Mouse (Mus musculus) adrenal gland, postnatal 25 days (tissue): ENCODE measurements at regions not wholly inside any gene's neighbourhood (a gene's known extent, or its start where the extent isn't known, plus 50 kb on each side); places are given as distances from the start of the nearest gene placed in this dataset.

Experiments
- DNase-seq: peaks from one replicate; pipeline ENCODE4 v3.0.0; 2021; ENCODE audit warnings: mixed read lengths

GRCm38 (mm10) chr4:124063269-124064100 lies 145.7 kb upstream of the 4930535I16Rik start:
- no peak for DNase-seq

- DNase-seq = no peak
These were observed 139.8 kb upstream of the 4930535I16Rik start for GRCm38 (mm10) chr4:124057607-124058006.

DNA sequence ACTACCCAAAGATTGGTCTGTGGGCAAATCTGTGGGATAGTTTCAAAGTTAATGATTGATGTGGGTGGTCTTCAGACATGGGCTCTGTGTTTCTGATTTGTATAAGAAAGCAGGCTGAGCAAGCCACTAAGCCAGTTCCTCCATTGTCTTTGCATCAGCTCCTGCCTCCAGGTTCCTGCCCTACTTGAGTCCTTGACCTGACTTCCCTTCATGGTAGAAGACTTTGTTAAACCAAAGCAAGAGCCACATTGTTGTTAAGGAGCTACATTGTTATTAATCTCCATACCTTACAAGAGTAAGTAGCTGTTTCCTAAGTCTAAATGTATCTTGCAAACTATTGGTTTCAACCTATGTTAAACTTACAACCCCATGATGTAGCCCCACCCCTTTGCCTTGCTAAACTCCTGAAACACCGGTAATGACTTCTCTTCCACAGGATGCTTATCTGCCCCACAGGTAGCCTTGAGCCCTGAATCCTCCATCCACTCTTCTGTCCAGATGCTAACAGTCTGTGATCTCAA lies 136.5 kb upstream of the 4930535I16Rik start:
- no peak for DNase-seq

DNA sequence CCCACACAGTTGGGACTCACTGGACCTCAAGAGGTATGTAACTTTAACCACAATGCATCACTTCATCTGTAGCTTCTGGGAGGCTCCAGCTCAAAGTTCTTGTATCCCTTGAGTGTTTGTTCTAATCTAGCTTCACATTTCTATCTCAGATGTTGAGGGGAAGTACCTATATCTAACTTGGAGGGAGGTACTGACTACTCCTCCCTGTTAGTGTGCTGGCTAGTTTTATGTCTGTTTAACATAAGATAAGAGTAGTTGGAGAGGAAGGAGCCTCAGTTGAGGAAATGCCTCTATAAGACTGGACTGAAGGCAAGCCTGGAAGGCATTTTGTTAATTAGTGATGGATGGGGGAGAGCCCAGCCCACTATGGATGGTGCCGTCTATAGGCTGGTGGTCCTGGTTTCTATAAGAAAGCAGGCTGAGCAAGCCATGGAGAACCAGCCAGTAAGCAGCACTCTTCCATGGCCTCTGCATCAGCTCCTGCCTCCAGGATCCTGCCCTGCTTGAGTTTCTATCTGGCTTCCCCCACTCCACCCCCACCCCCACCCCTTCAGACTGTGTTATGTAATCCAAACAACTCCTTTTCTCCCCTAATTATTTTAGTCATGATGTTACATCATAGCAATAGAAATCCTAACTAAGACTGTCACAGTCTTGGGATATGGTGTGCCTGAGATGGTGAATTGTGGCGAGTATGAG lies 135.7 kb upstream of the 4930535I16Rik start:
- DNase-seq = no peak

DNA sequence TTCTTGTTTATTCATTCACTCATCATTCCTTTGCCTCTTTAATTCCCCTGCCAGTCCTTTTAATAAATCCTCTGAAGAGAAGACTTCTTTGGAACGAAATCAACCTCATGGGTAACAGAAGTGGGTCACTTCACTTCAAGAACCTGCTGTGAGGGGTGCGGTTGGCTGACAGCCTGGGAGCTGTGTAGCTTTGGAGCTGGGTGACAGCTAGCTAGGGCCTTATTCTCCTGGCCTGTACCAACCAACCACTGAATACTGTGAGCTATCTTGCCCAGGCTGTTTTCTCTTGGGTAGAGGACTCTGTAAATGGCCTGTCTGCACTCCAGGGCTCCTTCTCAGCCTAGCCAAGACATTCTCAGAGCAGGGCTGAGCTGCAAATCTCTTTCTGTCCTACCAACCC lies 134.6 kb upstream of the 4930535I16Rik start:
- no peak for DNase-seq

DNA sequence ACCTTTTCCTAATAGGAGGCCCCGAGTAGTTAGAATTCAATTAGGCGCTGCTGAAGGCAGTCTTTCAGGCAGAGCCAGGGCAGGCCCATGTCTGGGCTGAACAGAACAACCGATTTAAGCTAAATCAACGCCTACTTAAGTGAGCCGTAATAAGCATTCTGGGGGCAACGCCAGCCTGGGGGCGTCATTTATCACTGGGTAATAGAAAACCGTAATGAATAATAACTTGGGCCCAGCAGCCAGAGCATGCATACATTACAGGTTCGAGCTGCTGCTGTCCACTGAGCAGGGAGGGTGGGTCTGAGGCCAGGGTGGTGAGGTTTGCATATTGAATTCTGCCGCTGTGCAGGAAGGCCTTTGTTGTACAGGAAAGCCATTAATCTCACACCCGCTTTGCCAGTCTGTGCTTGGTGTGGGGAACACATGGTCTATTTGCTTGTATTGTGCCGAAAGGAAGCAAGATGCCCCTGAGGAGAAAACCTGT lies 130.6 kb upstream of the 4930535I16Rik start:
- no peak for DNase-seq

GRCm38 (mm10) chr4:124047898-124048297 lies 130.1 kb upstream of the 4930535I16Rik start:
- no peak for DNase-seq

GRCm38 (mm10) chr4:124036483-124036882 lies 118.7 kb upstream of the 4930535I16Rik start:
- DNase-seq = no peak

GRCm38 (mm10) chr4:124035657-124036061 lies 117.8 kb upstream of the 4930535I16Rik start:
- DNase-seq = no peak

DNA sequence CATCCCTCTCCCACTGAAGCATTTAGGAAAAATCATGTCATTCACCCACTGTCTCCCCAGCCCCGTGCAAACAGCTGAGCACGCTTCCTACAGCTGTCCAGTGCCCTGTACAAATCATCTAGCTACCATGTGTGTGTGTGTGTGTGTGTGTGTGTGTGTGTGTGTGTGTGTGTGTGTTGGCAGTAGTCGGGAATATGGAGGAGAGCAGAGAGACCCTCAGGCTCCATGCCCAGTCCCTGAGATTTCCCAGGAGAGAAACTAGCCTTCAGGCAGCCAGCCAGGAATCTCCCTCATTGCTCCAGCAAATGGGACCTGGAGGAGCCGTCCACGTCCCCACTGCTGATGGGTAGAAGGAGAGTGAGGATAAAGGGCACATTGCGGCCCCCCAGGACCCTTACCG lies 117.4 kb upstream of the 4930535I16Rik start:
- DNase-seq = peak; percentile 9

GRCm38 (mm10) chr4:124028061-124028460 lies 110.2 kb upstream of the 4930535I16Rik start:
- DNase-seq = no peak

DNA sequence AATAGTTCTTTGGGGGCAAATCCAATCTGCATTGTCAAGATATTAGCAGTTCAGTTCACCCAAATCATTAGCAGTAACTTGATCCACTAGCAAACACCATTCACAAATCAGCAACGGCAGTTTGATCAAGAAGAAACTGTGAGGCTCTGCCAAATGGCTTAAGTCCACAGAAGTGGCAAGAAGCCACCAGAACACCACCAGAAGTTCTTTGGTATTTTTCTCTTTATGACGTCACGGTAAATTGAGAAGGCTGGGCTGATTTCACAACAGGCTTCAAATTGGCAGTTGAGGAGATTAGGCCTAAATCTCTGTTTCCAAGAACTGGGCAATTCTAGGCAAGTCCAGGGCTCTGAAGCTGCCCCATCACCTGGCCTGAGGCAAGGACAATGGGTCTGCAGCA lies 98.6 kb upstream of the 4930535I16Rik start:
- no peak for DNase-seq

GRCm38 (mm10) chr4:124015323-124015722 lies 97.5 kb upstream of the 4930535I16Rik start:
- no peak for DNase-seq

DNA sequence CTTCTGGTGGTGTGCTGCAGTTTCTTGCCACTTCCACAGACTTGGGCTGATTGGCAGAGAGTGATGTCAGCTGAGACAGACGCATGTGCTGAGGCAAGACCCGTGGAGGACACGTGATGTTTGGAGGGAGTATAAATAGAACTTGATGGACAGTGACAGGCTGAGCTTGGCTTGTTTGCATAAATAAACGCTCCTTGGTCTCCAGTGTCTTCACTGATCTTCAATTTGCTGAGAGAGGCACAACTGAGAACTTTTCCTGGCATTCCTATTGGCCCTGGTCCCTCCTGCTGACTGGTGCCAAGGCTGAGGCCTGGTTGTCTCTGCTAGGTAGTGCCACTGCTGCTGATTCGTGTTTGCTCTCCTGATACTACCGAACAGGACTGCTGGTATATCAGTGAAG lies 94.6 kb upstream of the 4930535I16Rik start:
- DNase-seq = no peak

DNA sequence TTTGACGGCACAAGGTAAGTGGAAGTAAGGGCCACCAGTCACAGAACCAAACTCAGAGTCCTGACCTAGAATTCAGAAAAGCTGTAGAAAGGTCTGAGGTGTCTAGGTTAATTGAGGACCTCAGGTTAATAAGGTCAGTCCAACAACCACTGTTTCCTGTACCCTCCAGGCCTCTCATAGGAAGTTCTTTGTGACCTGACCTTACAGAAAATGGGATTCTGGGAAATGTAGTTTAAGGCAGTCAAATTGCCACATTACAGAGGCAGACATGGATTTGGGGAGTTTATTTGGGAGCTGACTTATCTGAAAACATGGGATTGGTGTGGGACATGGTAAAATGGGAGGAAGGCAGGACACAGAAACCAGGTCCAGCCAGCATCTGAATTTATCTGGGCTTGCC lies 90.9 kb upstream of the 4930535I16Rik start:
- DNase-seq = no peak

- DNase-seq = no peak
These were observed 87.9 kb upstream of the 4930535I16Rik start for GRCm38 (mm10) chr4:124005626-124006315.

DNA sequence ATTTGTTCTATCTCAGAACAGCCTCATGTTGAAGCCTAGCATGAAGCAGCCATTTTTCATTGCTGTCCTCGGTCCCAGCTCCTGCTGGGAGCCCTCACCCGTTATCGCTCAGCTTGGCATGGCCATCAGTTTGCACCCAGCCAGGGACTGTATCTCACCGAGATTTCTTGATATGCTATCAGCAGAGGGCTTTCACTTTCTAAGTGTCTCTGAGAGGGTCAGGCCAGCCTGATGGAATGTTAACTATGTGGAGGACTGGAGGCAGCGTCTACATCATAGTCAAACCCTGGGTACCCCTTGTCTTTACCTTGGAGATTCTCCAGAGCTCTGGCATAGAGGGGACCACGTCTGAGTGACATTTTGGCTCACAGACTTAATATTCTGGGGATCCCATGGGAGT lies 84.9 kb upstream of the 4930535I16Rik start:
- no peak for DNase-seq

GRCm38 (mm10) chr4:124002105-124002504 lies 84.3 kb upstream of the 4930535I16Rik start:
- no peak for DNase-seq

GRCm38 (mm10) chr4:123995815-123996214 lies 78.0 kb upstream of the 4930535I16Rik start:
- no peak for DNase-seq

GRCm38 (mm10) chr4:123991223-123991622 lies 73.4 kb upstream of the 4930535I16Rik start:
- no peak for DNase-seq

DNA sequence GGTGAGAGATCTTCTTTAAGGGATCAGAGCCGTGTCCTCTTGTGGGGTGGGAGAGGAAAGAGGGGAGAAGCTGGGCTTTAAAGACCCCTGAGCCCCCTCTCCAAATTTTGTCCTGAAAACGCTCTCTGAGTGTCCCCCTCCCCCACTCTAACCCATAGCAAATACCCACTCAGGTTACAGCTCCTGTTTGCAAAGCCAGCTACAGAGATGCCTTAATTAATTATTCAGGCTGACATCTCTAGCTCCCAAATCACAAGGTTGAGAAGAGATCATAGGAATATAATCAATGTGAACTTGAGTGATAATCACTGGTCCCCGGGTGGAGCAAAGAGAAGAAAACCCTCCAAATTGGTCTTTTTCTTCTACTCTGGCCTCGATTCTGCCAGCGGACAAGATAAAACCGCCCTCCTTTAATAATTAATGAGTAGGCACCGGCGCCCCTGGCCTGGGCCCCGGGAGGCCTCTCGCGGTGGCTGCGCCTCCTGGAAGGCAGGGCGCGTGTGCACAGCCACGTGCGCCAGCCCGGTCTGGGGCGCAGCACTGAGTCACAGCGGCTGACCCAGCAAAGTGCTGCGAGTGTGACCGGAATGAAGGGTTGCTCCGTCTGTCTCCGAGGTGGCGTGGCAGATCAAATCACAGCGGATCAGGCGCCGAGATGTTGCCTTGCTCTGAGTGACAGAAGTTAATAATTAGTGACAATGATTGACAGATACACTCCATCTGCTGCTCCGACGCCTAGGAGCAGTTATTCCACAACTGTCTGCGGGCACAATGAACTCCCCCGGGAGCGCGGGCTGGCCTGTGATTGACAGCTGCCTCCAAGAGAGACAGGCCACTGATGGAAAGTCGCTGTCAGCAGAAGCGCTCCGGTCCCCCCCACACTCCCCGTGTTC lies 72.7 kb upstream of the 4930535I16Rik start:
- peak; percentile 75 for DNase-seq
